Mouse (Mus musculus): ENCODE results near the gene Aftph. TPM values are rescaled to one million over a fixed set of nuclear protein-coding genes. Genes with fewer than 3 reads are reported as not detected.

Aftph gene
- polyA plus RNA-seq, 1 experiment from 2014 or later = 29.2 TPM

DNA sequence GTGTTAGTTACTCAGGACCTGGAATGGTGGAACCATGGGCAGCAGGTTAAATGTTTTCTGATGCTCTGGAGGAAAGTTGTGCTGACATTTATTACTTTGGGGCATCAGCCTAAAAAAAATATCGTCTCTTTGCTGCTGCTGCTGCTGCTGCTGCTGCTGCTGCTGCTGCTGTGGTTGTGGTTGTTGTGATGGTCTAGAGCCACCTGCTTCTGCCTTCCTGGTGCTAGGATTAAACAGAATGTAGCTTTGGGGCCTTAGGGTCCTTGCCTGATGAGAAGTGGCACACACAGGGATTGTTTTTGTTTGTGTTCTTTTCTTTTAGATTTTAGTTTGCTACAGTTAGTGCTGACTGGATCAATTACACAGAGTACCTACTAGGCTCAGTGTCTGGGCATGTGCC, 97.2 kb downstream of the Aftph start:
- H3K27ac ChIP-seq (ENCODE audit: low read length) = no peak overlapping the region
- H3K4me2 ChIP-seq (replicated peaks; ENCODE audit: low read depth, low read length) = no peak overlapping the region
- H3K4me3 ChIP-seq (ENCODE audit: low read length) = no peak overlapping the region
- H3K27me3 ChIP-seq (ENCODE audit: insufficient read depth, low read length) = no peaks in the 10 kb centered on the region
- WGBS = 43% methylated on average over 1 of the region's 1 CpGs
- 0 out of 2 replicates have a peak, but pooled peaks cover 4% of the 10 kb centered on the region for H3K36me3 ChIP-seq (ENCODE audit: insufficient read depth, low read length)
- no peak for ATAC-seq (ENCODE audit: low FRiP score, low TSS enrichment)
- no peak overlapping the region for H3K9ac ChIP-seq (replicated peaks; ENCODE audit: low read length)
- H3K9me3 ChIP-seq (ENCODE audit: low read length) = no peaks in the 10 kb centered on the region
- H3K4me1 ChIP-seq (ENCODE audit: insufficient read depth, low read length) = peaks cover 53% of the 10 kb centered on the region

DNA sequence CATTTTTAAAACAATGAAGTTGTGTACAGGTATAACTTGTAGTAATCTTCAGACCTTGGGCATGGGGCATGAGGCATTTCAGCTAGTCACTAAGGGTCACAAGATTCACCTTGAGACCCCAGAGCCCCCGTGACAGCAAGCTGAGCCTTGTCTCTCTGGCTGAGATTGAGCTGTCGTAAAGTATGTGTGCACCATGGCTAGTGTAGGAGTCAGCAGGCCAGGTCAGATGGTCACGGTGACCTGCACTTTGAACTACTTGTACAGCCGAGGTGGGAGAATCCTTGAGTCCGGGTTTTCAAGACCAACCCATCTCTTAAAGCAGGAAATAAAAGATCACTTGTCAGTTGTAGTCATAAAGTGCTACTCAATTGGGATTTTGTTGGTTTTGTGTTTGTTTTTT, 98.2 kb downstream of the Aftph start:
- H3K9ac ChIP-seq (replicated peaks; ENCODE audit: low read length) = no peak overlapping the region
- H3K4me3 ChIP-seq (ENCODE audit: low read length) = no peak overlapping the region
- WGBS = 41% methylated on average over 5 of the region's 5 CpGs
- no peaks in the 10 kb centered on the region for H3K27me3 ChIP-seq (ENCODE audit: insufficient read depth, low read length)
- no peaks in the 10 kb centered on the region for H3K36me3 ChIP-seq (ENCODE audit: insufficient read depth, low read length)
- no peak overlapping the region for H3K4me2 ChIP-seq (replicated peaks; ENCODE audit: low read depth, low read length)
- H3K27ac ChIP-seq (ENCODE audit: low read length) = no peak overlapping the region
- peaks cover 57% of the 10 kb centered on the region for H3K4me1 ChIP-seq (ENCODE audit: insufficient read depth, low read length)
- no peak for ATAC-seq (ENCODE audit: low FRiP score, low TSS enrichment)
- no peaks in the 10 kb centered on the region for H3K9me3 ChIP-seq (ENCODE audit: low read length)

DNA sequence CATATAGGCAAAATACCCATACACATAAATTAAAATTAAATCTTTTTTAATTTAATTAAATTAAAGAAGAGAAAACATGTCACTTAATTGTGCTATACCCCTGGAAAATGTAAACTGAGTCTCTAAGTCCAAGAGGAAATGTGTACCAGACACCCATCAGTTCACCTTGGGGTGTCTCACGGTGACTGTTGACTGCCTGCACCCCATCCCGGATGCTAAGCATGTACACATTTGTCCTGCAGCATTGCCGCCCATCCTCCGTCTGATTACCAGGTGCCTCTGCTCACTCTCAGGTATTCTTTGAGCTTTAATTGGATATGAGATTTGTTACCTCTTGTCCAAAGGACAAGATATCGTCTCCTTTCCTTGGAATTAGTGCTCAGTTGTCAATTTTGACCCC, 99.1 kb downstream of the Aftph start:
- Histone ChIP-seq H3K9ac (replicated peaks; ENCODE audit: low read length) (no peak overlapping the region), H3K27ac (ENCODE audit: low read length) (no peak overlapping the region), H3K9me3 (ENCODE audit: low read length) (no peaks in the 10 kb centered on the region), H3K36me3 (ENCODE audit: insufficient read depth, low read length) (no peaks in the 10 kb centered on the region), H3K27me3 (ENCODE audit: insufficient read depth, low read length) (no peaks in the 10 kb centered on the region), H3K4me2 (replicated peaks; ENCODE audit: low read depth, low read length) (no peak overlapping the region), H3K4me1 (ENCODE audit: insufficient read depth, low read length) (peaks cover 49% of the 10 kb centered on the region), H3K4me3 (ENCODE audit: low read length) (no peak overlapping the region)
- WGBS = 83% methylated on average over 5 of the region's 5 CpGs
- ATAC-seq (ENCODE audit: low FRiP score, low TSS enrichment) = no peak

DNA sequence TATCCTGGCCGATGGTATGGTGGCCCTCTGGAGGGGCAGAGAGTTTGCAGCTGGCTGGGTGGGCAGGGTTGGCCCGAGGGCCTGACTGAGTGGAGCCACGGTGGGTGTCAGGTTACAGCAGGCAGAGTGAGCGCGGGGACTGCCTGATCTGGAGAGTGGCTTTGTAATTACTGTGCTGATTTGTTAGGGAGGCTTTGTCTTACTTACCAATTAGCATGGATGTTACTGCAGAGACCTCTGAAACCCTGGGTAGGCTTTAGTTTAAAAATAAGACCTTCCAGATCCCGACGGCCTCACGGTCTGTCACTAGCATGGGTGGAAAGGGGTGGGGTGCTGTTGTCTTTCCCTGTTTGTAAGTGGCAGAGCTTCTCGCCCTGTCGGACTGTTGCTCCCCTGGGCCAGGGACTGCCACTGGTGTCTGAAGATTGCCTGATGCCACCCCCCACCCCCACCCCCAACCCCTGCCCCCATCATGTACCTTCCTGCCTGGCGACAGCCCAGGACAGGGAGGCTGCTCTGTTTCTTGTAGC, 101.4 kb downstream of the Aftph start:
- no peaks in the 10 kb centered on the region for H3K9me3 ChIP-seq (ENCODE audit: low read length)
- H3K27me3 ChIP-seq (ENCODE audit: insufficient read depth, low read length) = no peaks in the 10 kb centered on the region
- 0 out of 2 replicates have a peak overlapping the region, but pooled peaks have one; percentile 25 for H3K4me3 ChIP-seq (ENCODE audit: low read length)
- peak; percentile 97 for ATAC-seq (ENCODE audit: low FRiP score, low TSS enrichment)
- WGBS = 2% methylated on average over 11 of the region's 11 CpGs
- peak overlapping the region; percentile 48 for H3K4me2 ChIP-seq (replicated peaks; ENCODE audit: low read depth, low read length)
- H3K36me3 ChIP-seq (ENCODE audit: insufficient read depth, low read length) = no peaks in the 10 kb centered on the region
- peak overlapping the region; percentile 53 for H3K9ac ChIP-seq (replicated peaks; ENCODE audit: low read length)
- H3K27ac ChIP-seq (ENCODE audit: low read length) = peak overlapping the region; percentile 81
- H3K4me1 ChIP-seq (ENCODE audit: insufficient read depth, low read length) = peaks cover 46% of the 10 kb centered on the region

DNA sequence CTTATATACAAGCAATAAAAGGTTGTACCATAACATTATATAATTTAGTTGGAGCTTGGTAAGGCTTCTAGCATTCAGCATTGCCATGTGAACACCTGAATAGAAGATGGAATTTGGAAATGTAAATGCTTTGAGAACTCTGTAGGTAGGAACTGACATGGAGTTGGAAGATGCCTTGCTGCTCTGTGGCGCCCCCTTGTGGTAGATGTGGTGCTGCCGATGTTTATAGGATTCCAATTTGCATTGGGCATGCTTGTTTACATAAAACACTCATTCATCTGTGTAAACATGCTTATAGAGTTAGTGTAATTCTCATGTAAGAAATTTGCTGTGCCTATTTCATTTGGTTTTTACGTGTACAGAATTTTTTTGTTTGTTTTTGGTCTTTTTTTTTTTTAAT, 102.5 kb downstream of the Aftph start:
- H3K9ac ChIP-seq (replicated peaks; ENCODE audit: low read length) = no peak overlapping the region
- no peak for ATAC-seq (ENCODE audit: low FRiP score, low TSS enrichment)
- H3K4me3 ChIP-seq (ENCODE audit: low read length) = no peak overlapping the region
- H3K36me3 ChIP-seq (ENCODE audit: insufficient read depth, low read length) = no peaks in the 10 kb centered on the region
- H3K4me1 ChIP-seq (ENCODE audit: insufficient read depth, low read length) = peaks cover 50% of the 10 kb centered on the region
- no peaks in the 10 kb centered on the region for H3K27me3 ChIP-seq (ENCODE audit: insufficient read depth, low read length)
- 29% methylated on average over 3 of the region's 3 CpGs for WGBS
- no peak overlapping the region for H3K4me2 ChIP-seq (replicated peaks; ENCODE audit: low read depth, low read length)
- no peaks in the 10 kb centered on the region for H3K9me3 ChIP-seq (ENCODE audit: low read length)
- no peak overlapping the region for H3K27ac ChIP-seq (ENCODE audit: low read length)

DNA sequence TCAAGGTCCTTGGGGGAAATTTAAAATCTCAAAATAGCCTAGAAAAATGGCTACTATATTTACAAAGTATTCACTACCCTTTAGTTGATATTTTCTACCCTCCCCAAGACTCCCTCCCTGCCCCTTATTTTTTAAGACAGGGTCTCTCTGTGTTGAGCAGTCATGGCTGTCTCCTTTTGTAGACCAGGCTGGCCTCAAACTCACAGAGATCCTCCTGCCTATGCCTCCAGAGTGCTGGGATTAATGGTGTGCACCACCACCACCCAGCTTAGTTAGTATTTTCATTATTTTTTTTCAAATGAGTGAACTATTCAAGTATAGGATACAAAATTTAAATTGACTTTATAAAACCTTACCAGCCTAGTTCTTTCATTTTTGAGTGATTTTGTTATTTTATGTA, 104.3 kb downstream of the Aftph start:
- no peak overlapping the region for H3K4me2 ChIP-seq (replicated peaks; ENCODE audit: low read depth, low read length)
- H3K9me3 ChIP-seq (ENCODE audit: low read length) = no peaks in the 10 kb centered on the region
- no peak overlapping the region for H3K27ac ChIP-seq (ENCODE audit: low read length)
- H3K27me3 ChIP-seq (ENCODE audit: insufficient read depth, low read length) = no peaks in the 10 kb centered on the region
- H3K4me1 ChIP-seq (ENCODE audit: insufficient read depth, low read length) = peaks cover 55% of the 10 kb centered on the region
- ATAC-seq (ENCODE audit: low FRiP score, low TSS enrichment) = no peak
- no peak overlapping the region for H3K9ac ChIP-seq (replicated peaks; ENCODE audit: low read length)
- H3K36me3 ChIP-seq (ENCODE audit: insufficient read depth, low read length) = no peaks in the 10 kb centered on the region
- H3K4me3 ChIP-seq (ENCODE audit: low read length) = no peak overlapping the region

DNA sequence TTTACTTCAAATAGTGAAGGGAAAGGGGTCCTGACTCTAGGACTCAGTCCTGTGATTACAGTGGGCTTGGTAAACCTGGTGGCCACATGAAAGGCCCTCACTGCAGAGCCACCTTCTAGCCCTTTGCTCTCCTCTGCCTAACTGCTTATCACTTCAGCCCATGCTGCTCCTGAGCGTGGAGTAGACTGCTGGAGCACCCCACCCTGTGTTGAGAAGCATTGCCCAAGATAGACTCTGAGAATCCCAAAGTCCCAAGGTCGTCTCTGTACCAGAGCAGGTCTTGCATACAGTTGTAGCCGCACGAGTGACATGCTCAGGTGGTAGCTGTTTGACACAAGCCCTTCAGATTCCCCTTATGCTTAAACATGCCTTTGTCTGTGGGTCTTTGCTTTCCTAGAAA, 105.3 kb downstream of the Aftph start:
- H3K27me3 ChIP-seq (ENCODE audit: insufficient read depth, low read length) = no peaks in the 10 kb centered on the region
- WGBS = 68% methylated on average over 4 of the region's 4 CpGs
- no peak overlapping the region; the same call in 1 of the 2 replicates for H3K4me2 ChIP-seq (replicated peaks; ENCODE audit: low read depth, low read length)
- H3K9me3 ChIP-seq (ENCODE audit: low read length) = no peaks in the 10 kb centered on the region
- no peak for ATAC-seq (ENCODE audit: low FRiP score, low TSS enrichment)
- H3K36me3 ChIP-seq (ENCODE audit: insufficient read depth, low read length) = no peaks in the 10 kb centered on the region
- H3K27ac ChIP-seq (ENCODE audit: low read length) = peak overlapping the region; percentile 88
- peaks cover 55% of the 10 kb centered on the region for H3K4me1 ChIP-seq (ENCODE audit: insufficient read depth, low read length)
- H3K4me3 ChIP-seq (ENCODE audit: low read length) = no peak overlapping the region
- peak overlapping the region; percentile 39; the same call in 1 of the 2 replicates for H3K9ac ChIP-seq (replicated peaks; ENCODE audit: low read length)

DNA sequence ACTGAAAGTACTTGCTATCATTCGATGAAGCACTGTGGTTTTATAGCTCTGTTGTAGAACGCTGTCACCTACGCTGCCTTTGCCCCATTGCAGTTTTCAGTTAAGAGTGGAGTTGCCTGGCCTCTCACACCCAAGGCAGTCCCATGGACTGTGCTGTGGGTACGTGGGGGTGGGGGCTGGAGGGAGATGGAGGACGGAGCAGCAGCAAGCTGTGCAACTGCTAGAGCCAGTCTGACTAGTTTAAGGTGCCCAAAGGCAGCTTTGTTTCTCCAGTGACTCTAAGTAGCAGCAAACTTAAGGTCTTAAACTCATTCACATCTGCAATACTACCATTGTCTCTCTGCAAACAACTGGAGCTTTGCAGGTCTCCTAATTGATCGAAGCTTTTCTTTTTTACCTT, 105.7 kb downstream of the Aftph start:
- Histone ChIP-seq H3K27me3 (ENCODE audit: insufficient read depth, low read length) (no peaks in the 10 kb centered on the region), H3K4me2 (replicated peaks; ENCODE audit: low read depth, low read length) (no peak overlapping the region), H3K9me3 (ENCODE audit: low read length) (no peaks in the 10 kb centered on the region), H3K4me3 (ENCODE audit: low read length) (no peak overlapping the region), H3K36me3 (ENCODE audit: insufficient read depth, low read length) (no peaks in the 10 kb centered on the region), H3K9ac (replicated peaks; ENCODE audit: low read length) (no peak overlapping the region), H3K4me1 (ENCODE audit: insufficient read depth, low read length) (peaks cover 52% of the 10 kb centered on the region), H3K27ac (ENCODE audit: low read length) (peak overlapping the region; percentile 88)
- ATAC-seq (ENCODE audit: low FRiP score, low TSS enrichment) = no peak
- 34% methylated on average over 6 of the region's 6 CpGs for WGBS

Other genes starting within 250 kb of the Aftph start
- gene Sertad2, start 198.3 kb downstream of the Aftph start, polyA plus RNA-seq (2015; fragmentation: Nextera tagmentation; extraction: Ambion mirVana) = 33.1 and 38.4 TPM in 2 replicates
- 29.1 and 33.3 TPM in 2 replicates for gene Lgalsl, start 89.5 kb upstream of the Aftph start, polyA plus RNA-seq (2015; fragmentation: Nextera tagmentation; extraction: Ambion mirVana)